Mouse (Mus musculus): Measurements from ENCODE around the gene Shc2.

DNA sequence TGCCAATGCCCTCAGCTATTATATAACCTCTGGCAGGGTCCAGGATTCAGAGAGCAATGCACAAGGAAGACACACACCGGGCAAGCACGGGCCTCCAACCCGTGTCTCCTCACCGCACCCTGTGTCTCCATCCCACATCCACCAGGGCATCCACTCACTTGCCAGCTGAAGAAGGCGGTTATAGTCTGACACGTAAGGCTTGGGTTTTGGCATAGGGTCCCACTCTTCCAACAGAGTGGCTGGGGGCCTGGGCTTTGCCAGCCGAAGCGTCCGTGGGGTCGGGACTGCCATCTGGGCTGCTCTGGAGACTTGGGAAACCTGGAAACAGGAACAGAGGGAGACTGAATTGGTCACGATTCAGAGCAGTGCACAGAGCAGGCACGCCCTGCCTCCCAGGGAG is 57.9 kb downstream of the Shc2 start:
- TF ChIP-seq CTCF (IDR thresholded peaks at IDR 0.05; ENCODE audit: insufficient read depth, low read depth, low read length) (no peak), POLR2A (IDR thresholded peaks at IDR 0.05; ENCODE audit: insufficient read depth, low read depth, low read length) (no peak)
